Mouse (Mus musculus): ENCODE results near the gene Ercc1. TPM values are rescaled to one million over a fixed set of nuclear protein-coding genes. Genes with fewer than 3 reads are reported as not detected.

Gene Ercc1
- total RNA-seq, 1 experiment from 2014 or later = 19.6 TPM

DNA sequence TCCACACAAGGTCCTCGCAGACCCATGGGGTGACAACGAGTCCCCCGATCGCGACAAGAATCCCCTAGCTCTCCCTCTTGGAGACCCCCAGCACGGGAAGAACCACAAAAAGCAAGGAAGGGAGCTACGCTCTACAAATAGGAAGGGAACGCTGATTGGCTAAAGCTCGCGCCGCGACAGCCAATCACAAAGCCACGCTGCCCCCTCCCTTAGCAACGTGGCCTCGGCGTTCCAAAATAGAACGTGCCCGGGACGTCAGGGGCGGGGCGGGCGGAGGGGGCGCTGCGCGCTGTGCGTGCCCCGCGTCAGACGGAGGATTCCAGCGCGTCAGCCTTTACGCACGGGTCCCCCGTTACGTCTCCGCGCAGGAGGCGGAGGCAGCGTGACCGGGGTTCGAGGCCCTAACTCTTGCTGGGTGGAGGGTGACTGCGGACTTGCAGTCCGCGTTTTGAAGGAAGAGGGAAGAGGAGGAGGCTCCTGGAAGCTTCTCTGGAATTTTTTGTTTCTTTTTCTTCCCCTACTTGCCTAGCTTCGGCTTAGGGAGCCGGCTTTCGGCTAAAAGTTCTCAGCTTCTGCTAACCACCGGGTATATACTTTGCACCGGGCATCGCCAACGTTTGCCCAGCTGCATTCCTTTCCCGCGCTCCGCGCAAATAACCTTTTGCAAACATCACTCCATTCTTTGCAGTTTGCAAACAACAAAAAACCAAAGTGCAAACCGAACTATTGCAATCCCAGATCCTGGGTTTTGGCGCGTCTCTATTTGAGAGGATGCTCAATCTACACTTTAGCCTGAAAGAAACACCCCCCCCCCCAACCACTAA is 35.9 kb upstream of the Ercc1 start:
- peak; percentile 62 for ATAC-seq (ENCODE audit: extremely low read depth, insufficient number of reproducible peaks, low FRiP score, poor library complexity, severe bottlenecking)

- ATAC-seq (ENCODE audit: extremely low read depth, insufficient number of reproducible peaks, low FRiP score, poor library complexity, severe bottlenecking) = no peak
Observed at GRCm38 (mm10) chr7:19309278-19309883, 35.2 kb upstream of the Ercc1 start.

DNA sequence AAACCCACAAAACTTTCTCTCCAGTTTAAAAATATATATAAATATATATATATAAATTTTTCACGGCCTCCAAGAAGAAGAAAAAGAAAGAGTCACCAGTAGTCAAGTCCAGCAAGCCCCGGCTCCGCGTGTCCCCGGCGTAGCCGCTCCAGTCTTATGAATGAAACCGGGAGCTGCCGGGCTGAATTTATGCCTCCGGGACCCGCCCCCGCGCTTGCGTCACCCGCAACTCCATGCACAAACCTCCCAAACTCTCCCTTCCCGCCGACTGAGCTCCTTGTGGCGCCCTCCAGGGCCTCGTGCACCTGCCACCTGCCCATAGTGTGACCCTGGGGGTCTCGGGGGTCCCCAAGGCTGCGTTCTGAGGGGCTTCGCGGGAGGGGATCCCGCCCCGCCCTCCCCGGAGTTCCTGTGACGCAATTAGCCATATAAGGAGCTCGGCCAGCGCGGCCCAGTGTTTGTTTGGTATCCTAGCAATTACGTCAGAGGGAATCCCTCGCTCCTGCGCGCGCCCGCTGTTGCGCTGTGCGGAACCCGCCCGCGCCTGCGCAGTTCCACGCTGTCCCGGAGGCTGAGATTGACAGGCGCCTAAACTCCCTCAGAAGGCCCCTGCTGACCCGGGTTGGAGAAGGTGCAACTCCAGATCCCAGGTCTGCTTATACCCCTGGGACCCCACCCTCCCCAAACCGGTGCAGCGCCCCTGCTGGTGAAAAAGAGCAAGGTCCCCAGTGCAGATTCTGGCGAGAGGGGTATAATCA is 34.5 kb upstream of the Ercc1 start, which contains the start of gene Fosb:
Gene Fosb (minus strand): TSS at position 168 of the 758 bp plus-strand sequence.
- ATAC-seq (ENCODE audit: extremely low read depth, insufficient number of reproducible peaks, low FRiP score, poor library complexity, severe bottlenecking) = peak; percentile 74

GRCm38 (mm10) chr7:19311991-19312390 is 32.6 kb upstream of the Ercc1 start:
- ATAC-seq (ENCODE audit: extremely low read depth, insufficient number of reproducible peaks, low FRiP score, poor library complexity, severe bottlenecking) = no peak

GRCm38 (mm10) chr7:19314033-19314432 is 30.5 kb upstream of the Ercc1 start:
- ATAC-seq (ENCODE audit: extremely low read depth, insufficient number of reproducible peaks, low FRiP score, poor library complexity, severe bottlenecking) = no peak

GRCm38 (mm10) chr7:19316451-19317161 is 28.0 kb upstream of the Ercc1 start:
- peak; percentile 62 for ATAC-seq (ENCODE audit: extremely low read depth, insufficient number of reproducible peaks, low FRiP score, poor library complexity, severe bottlenecking)

GRCm38 (mm10) chr7:19318201-19318600 is 26.4 kb upstream of the Ercc1 start:
- ATAC-seq (ENCODE audit: extremely low read depth, insufficient number of reproducible peaks, low FRiP score, poor library complexity, severe bottlenecking) = no peak

GRCm38 (mm10) chr7:19318676-19319075 is 25.9 kb upstream of the Ercc1 start:
- ATAC-seq (ENCODE audit: extremely low read depth, insufficient number of reproducible peaks, low FRiP score, poor library complexity, severe bottlenecking) = no peak

GRCm38 (mm10) chr7:19319458-19319857 is 25.1 kb upstream of the Ercc1 start:
- peak; percentile 11; the same call in 1 of the 2 replicates for ATAC-seq (ENCODE audit: extremely low read depth, insufficient number of reproducible peaks, low FRiP score, poor library complexity, severe bottlenecking)

GRCm38 (mm10) chr7:19319906-19320305 is 24.7 kb upstream of the Ercc1 start:
- ATAC-seq (ENCODE audit: extremely low read depth, insufficient number of reproducible peaks, low FRiP score, poor library complexity, severe bottlenecking) = peak; percentile 59

- no peak for ATAC-seq (ENCODE audit: extremely low read depth, insufficient number of reproducible peaks, low FRiP score, poor library complexity, severe bottlenecking)
Observed at GRCm38 (mm10) chr7:19320637-19321036, 23.9 kb upstream of the Ercc1 start.

DNA sequence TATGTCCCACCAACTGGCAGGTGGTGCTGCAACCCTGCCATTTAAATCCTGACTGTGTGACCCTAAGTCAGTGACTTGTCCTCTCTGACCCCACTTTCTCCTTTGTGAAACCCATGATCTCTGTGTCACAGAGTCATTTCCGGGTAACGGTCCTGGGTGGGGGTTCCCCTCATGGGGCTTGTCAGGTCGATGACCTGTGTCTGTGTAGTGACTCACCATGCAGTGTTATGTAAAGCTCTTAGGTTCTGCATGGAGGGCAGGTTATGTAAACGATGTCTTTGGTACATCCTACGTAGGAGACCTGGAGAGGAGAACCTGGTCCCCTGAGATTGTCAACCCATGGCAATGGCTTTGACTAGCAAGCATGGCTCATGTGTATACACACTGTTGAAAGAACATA is 23.1 kb upstream of the Ercc1 start:
- ATAC-seq (ENCODE audit: extremely low read depth, insufficient number of reproducible peaks, low FRiP score, poor library complexity, severe bottlenecking) = peak; percentile 74

DNA sequence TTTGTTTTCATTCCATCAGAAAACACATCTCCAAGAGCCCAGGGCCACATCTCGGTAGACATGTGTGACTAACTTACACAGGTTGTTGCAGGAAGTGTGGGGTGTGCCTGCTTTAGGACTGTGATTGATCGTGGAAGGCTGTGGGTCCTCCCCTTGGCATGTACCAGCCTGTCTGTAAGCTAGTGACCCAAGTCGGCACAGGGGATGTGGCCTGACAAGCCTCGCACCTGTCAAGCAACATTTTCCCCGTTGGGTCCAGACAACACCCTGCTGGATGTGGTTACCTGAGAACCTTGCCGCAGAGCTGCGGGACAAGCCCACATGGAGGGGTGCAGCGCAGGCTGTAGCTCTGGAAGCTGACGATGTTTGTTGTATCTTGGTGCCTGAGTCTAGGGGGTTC is 22.1 kb upstream of the Ercc1 start:
- no peak for ATAC-seq (ENCODE audit: extremely low read depth, insufficient number of reproducible peaks, low FRiP score, poor library complexity, severe bottlenecking)

GRCm38 (mm10) chr7:19324221-19324620 is 20.4 kb upstream of the Ercc1 start:
- ATAC-seq (ENCODE audit: extremely low read depth, insufficient number of reproducible peaks, low FRiP score, poor library complexity, severe bottlenecking) = no peak

GRCm38 (mm10) chr7:19325262-19326199 is 19.0 kb upstream of the Ercc1 start:
- ATAC-seq (ENCODE audit: extremely low read depth, insufficient number of reproducible peaks, low FRiP score, poor library complexity, severe bottlenecking) = peak; percentile 40

- no peak for ATAC-seq (ENCODE audit: extremely low read depth, insufficient number of reproducible peaks, low FRiP score, poor library complexity, severe bottlenecking)
Observed at GRCm38 (mm10) chr7:19326359-19326758, 18.2 kb upstream of the Ercc1 start.

- ATAC-seq (ENCODE audit: extremely low read depth, insufficient number of reproducible peaks, low FRiP score, poor library complexity, severe bottlenecking) = no peak
Observed at GRCm38 (mm10) chr7:19327128-19327527, 17.4 kb upstream of the Ercc1 start.

- no peak for ATAC-seq (ENCODE audit: extremely low read depth, insufficient number of reproducible peaks, low FRiP score, poor library complexity, severe bottlenecking)
Observed at GRCm38 (mm10) chr7:19327782-19328181, 16.8 kb upstream of the Ercc1 start.

Measured in neutrophil, adult 5-6 weeks (primary cell).